Mouse (Mus musculus) liver, embryonic 14.5 days (tissue): ENCODE data around the gene Snx10. TPM values are rescaled to one million over a fixed set of nuclear protein-coding genes. Genes with fewer than 3 reads are reported as not detected.

Source experiments
- ATAC-seq: fragments of 200-750 bp; cut with Nextera tagmentation; 2 replicates; pipeline ENCODE4 v1.8.0; 2017; ENCODE audit warnings: moderate number of reproducible peaks, mild to moderate bottlenecking, moderate library complexity; ENCODE audit not compliant: insufficient read depth
- DNase-seq, 3 experiments: peaks; one replicate each; pipeline ENCODE4 v3.0.0-alpha.2; 2012 to 2013; ENCODE audit warnings: low read depth in 3 of 3, low spot score in 3 of 3
- H3K27ac ChIP-seq: fragments of 300-500 bp; sonication (generic); 2 replicates; pipeline ENCODE4 v1.5.1; 2014; ENCODE audit warnings: moderate library complexity, mild to moderate bottlenecking, control low read depth, inconsistent platforms
- H3K27me3 ChIP-seq: fragments of 300-500 bp; sonication (generic); 2 replicates; pipeline ENCODE4 v1.6.1; 2014; ENCODE audit warnings: mild to moderate bottlenecking, low read length, moderate library complexity; ENCODE audit not compliant: control insufficient read depth, insufficient read depth
- H3K36me3 ChIP-seq: fragments of 300-500 bp; sonication (generic); replicated peaks from 2 replicates; pipeline ENCODE4 v1.6.1; 2014; ENCODE audit warnings: low read depth; ENCODE audit not compliant: control insufficient read depth, insufficient read depth
- H3K4me1 ChIP-seq, 2 experiments: fragments of 200-500 bp in 1 of 2; fragments of 300-500 bp in 1 of 2; sonication (generic) in 1 of 2; replicated peaks; 2 replicates each; pipeline ENCODE4 v1.6.1; 2012 to 2014; ENCODE audit warnings: antibody characterized with exemption in 1 of 2, inconsistent platforms in 1 of 2, low read length in 1 of 2; ENCODE audit not compliant: control insufficient read depth in 2 of 2, insufficient read depth in 2 of 2
- H3K4me2 ChIP-seq: fragments of 300-500 bp; sonication (generic); 2 replicates; pipeline ENCODE4 v1.6.1; 2014; ENCODE audit warnings: low read depth, mild to moderate bottlenecking, control low read depth, moderate library complexity
- H3K4me3 ChIP-seq, 2 experiments: fragments of 200-500 bp in 1 of 2; fragments of 300-500 bp in 1 of 2; sonication (generic) in 1 of 2; 2 replicates each; pipeline ENCODE4 v1.5.1; 2012 to 2014; ENCODE audit warnings: low read depth in 2 of 2, low read length in 2 of 2, mild to moderate bottlenecking in 2 of 2, control low read depth in 1 of 2, inconsistent platforms in 1 of 2, moderate library complexity in 1 of 2; ENCODE audit not compliant: insufficient read depth in 1 of 2
- H3K9ac ChIP-seq: fragments of 300-500 bp; sonication (generic); replicated peaks from 2 replicates; pipeline ENCODE4 v1.6.1; 2014; ENCODE audit warnings: mild to moderate bottlenecking, control low read depth, moderate library complexity
- H3K9me3 ChIP-seq: fragments of 300-500 bp; sonication (generic); 2 replicates; pipeline ENCODE4 v1.6.1; 2016; ENCODE audit warnings: low read length, mixed read lengths; ENCODE audit not compliant: control insufficient read depth
- CTCF ChIP-seq: IDR thresholded peaks from 2 replicates; pipeline ENCODE4 v1.5.1; 2016; ENCODE audit warnings: antibody characterized with exemption, low read depth, control low read depth
- EP300 ChIP-seq: IDR thresholded peaks from 2 replicates; pipeline ENCODE4 v1.6.1; 2016; ENCODE audit warnings: antibody characterized with exemption, low read depth
- WGBS: fragments of 180-500 bp; shearing (Covaris S2); extraction: QIAGEN DNeasy Blood & Tissue Kit; methylation state at CpG from one replicate; pipeline ENCODE4 v1.1.7; 2014; ENCODE audit not compliant: insufficient replicate concordance; 5-methylcytosine and 5-hydroxymethylcytosine counted together
- polyA plus RNA-seq, 2 experiments: library from polyadenylated mRNA; depleted of rRNA in 1 of 2; stranded (reverse) in 1 of 2; unstranded in 1 of 2; fragments of >200 nt; fragmentation: Nextera tagmentation in 1 of 2; extraction: Ambion mirVana in 1 of 2; gene quantifications; 2 replicates each; pipeline versions ENCODE4 v1.2.1 to v1.2.3; 2012 to 2014

Snx10 gene
- polyA plus RNA-seq, 2 experiments, result 2.0 to 6.7 TPM

DNA sequence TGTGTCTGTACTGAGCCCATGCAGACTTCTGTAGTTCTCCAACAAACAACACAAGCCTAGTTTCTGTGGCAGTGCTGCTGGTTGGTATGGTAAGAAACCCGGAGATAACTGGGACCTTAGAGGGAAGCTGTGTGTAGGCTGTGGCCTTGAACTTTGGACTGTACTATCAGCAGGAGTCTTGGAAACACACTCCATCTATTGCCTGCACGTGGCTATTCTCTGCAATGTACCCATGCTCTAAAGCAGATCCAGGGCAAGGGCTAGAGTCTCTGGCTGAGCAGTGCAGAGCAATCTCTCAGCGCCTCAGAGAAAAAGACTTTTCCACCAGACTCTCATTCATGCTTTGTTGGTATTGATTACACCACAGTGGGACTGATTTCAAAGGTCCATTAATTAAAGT lies 10.0 kb upstream of the Snx10 start:
- Histone ChIP-seq H3K4me3 (no peak overlapping the region), H3K27me3 (no peaks in the 10 kb centered on the region), H3K9ac (no peak overlapping the region), H3K4me1 (peaks cover 0 to 2% of the 10 kb centered on the region in 2 experiments; a peak in 1 of 4 replicates), H3K4me2 (no peak overlapping the region), H3K9me3 (no peaks in the 10 kb centered on the region), H3K27ac (no peak overlapping the region), H3K36me3 (no peaks in the 10 kb centered on the region)
- 47% methylated on average over 3 of the region's 3 CpGs for WGBS
- no peak for DNase-seq
- no peak for TF ChIP-seq EP300
- ATAC-seq, result no peak

DNA sequence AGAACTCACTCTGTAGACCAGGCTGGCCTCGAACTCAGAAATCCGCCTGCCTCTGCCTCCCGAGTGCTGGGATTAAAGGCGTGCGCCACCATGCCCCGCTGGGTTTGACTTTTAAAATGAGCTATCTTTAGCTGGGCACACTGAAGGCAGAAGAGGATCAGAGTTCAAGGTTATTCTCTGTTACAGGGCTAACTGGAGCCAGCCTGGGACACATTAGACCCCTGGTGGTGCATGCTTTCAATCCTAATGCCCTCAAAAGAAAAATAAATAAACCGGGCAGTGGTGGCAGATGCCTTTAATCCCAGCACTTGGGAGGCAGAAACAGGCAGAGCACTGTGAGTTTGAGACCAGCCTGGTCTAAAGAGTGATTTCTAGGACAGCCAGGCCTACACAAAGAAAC lies 8.8 kb upstream of the Snx10 start:
- Histone ChIP-seq H3K4me2 (no peak overlapping the region), H3K27ac (no peak overlapping the region), H3K4me3 (no peak overlapping the region), H3K27me3 (no peaks in the 10 kb centered on the region), H3K9ac (no peak overlapping the region), H3K36me3 (no peaks in the 10 kb centered on the region), H3K4me1 (no peaks in the 10 kb centered on the region; a peak in 1 of 4 replicates), H3K9me3 (no peaks in the 10 kb centered on the region)
- WGBS, result 78% methylated on average over 7 of the region's 7 CpGs
- ATAC-seq (no peak), DNase-seq (no peak)
- TF ChIP-seq EP300 (no peak), CTCF (no peak)

DNA sequence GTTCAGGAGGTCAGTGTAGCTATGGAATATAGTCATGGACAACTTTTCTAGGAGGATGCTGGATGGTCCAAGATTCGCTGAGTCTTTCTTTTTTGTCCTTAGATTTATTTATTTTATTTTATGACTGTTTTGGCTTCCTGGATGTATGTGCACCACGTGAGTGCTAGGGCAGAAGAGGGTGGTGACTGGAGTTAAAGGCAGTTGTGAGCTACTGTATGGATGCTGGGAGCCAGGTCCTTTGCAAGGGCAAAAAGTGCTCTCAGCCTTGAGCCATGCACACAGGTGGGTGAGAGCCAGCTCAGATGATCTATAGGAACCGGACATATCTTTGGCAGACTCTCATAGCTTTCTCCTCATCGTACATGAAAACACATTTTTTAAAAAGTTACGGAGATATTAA lies 391 bp upstream of the Snx10 start:
- H3K9ac ChIP-seq, result no peak overlapping the region
- no peak for ATAC-seq
- DNase-seq, result no peak
- TF ChIP-seq EP300, result no peak
- no peak for TF ChIP-seq CTCF
- peaks cover 10% of the 10 kb centered on the region for H3K27me3 ChIP-seq
- peaks cover 0 to 5% of the 10 kb centered on the region in 2 experiments; a peak in 1 of 4 replicates for H3K4me1 ChIP-seq
- H3K4me2 ChIP-seq, result peak overlapping the region; percentile 57
- 18% methylated on average over 5 of the region's 5 CpGs for WGBS
- no peak overlapping the region for H3K27ac ChIP-seq
- H3K9me3 ChIP-seq, result no peaks in the 10 kb centered on the region
- H3K4me3 ChIP-seq, result peak overlapping the region in 1 of 2 experiments; percentile 47; a peak in 1 of 4 replicates
- H3K36me3 ChIP-seq, result no peaks in the 10 kb centered on the region

DNA sequence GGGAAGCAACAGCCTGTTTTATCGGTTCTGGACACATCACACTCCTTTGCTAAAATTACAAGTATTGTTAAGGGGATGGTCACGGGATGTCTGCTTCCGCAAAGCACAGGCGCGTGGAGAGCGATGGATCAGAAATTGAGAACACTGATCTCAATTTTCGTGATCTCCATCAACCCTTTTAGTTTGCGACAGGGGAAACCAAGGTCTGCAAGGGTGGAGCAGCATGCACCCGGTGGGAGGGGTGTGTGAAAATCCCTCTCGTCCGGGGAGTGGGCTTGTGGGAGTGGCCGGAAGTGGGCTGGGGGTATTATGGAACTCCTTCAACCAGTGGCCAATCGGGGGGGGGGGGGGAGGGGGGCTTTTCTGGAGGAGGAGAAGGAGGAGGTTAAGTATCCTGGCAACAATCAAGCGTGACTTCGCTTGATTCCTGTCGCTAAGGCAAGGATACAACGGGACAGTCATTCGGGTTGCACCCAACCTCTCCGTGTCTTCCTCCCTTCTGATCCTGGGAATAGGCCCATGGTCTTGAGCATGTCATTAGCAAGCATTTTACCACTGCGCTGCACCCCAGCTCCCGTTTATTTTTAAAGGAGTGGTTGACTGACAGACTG lies 725 bp downstream of the Snx10 start:
- no peak overlapping the region for H3K9ac ChIP-seq
- ATAC-seq, result no peak

DNA sequence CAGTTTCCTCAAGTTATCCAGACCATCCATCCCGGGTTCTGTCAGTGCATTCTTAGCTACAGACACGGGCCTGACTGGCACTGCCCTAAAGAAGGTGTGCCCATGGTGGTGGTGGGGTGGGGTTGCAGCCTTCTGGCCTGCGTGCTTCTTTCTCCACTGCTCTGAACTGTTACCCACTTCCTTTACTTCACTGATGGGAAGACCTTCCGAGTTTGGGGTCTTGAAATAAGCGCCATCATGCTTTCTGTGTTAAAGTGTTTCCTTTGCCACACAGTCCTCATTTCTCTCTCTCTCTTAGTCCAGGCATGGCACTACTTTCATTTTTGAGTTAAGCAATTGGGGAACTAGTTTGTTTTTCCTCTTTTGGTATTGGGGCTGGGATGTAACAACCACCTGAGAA lies 1.3 kb downstream of the Snx10 start:
- peaks cover 0 to 5% of the 10 kb centered on the region in 2 experiments; a peak in 1 of 4 replicates for H3K4me1 ChIP-seq
- H3K36me3 ChIP-seq, result no peaks in the 10 kb centered on the region
- no peaks in the 10 kb centered on the region for H3K9me3 ChIP-seq
- H3K9ac ChIP-seq, result no peak overlapping the region
- DNase-seq, result no peak
- TF ChIP-seq CTCF (no peak), EP300 (no peak)
- 15% methylated on average over 5 of the region's 5 CpGs for WGBS
- H3K27ac ChIP-seq, result no peak overlapping the region
- H3K27me3 ChIP-seq, result peaks cover 10% of the 10 kb centered on the region
- ATAC-seq, result no peak
- peak overlapping the region; percentile 57 for H3K4me2 ChIP-seq
- peak overlapping the region in 1 of 2 experiments; percentile 47; a peak in 1 of 4 replicates for H3K4me3 ChIP-seq

More for the DNA sequence above, 725 bp downstream of the Snx10 start:
- Histone ChIP-seq H3K27me3 (peaks cover 10% of the 10 kb centered on the region), H3K4me1 (peaks cover 0 to 5% of the 10 kb centered on the region in 2 experiments; a peak in 1 of 4 replicates), H3K27ac (no peak overlapping the region), H3K36me3 (no peaks in the 10 kb centered on the region), H3K9me3 (no peaks in the 10 kb centered on the region), H3K4me2 (peak overlapping the region; percentile 57), H3K4me3 (peak overlapping the region; percentile 47 to 60)
- no peak for TF ChIP-seq EP300
- TF ChIP-seq CTCF, result no peak
- 2% methylated on average over 20 of the region's 21 CpGs for WGBS
- no peak for DNase-seq
